Mouse (Mus musculus) C2C12 (cell line): ENCODE measurements at regions not wholly inside any gene's neighbourhood (a gene's known extent, or its start where the extent isn't known, plus 50 kb on each side); places are given as distances from the start of the nearest gene placed in this dataset.

ENCODE experiments used
- CEBPB ChIP-seq: IDR thresholded peaks from one replicate; pipeline ENCODE4 v1.6.1; 2011; ENCODE audit warnings: low read depth, mild to moderate bottlenecking, control low read depth, moderate library complexity
- CTCF ChIP-seq: IDR thresholded peaks from one replicate; pipeline ENCODE4 v1.5.1; 2011; ENCODE audit not compliant: control insufficient read depth, insufficient read depth, insufficient read length
- FOSL1 ChIP-seq: IDR thresholded peaks from one replicate; pipeline ENCODE4 v1.8.0; 2011; ENCODE audit warnings: mild to moderate bottlenecking, low read length; ENCODE audit not compliant: poor library complexity, insufficient read depth, severe bottlenecking
- MAX ChIP-seq: IDR thresholded peaks from one replicate; pipeline ENCODE4 v1.6.1; 2011; ENCODE audit warnings: mild to moderate bottlenecking, control low read depth
- MYOD1 ChIP-seq: IDR thresholded peaks from one replicate; pipeline ENCODE4 v1.6.1; 2011; ENCODE audit warnings: low read depth; ENCODE audit not compliant: control insufficient read depth, insufficient read length
- USF1 ChIP-seq: IDR thresholded peaks from one replicate; pipeline ENCODE4 v1.6.1; 2011; ENCODE audit warnings: low read depth, mild to moderate bottlenecking, control low read depth, moderate library complexity

- TF ChIP-seq CTCF (no peak), USF1 (no peak), FOSL1 (no peak), MYOD1 (no peak), MAX (no peak), CEBPB (no peak)
These were observed 237.5 kb upstream of the Cited2 start for GRCm38 (mm10) chr10:17485515-17485914.
